Mouse (Mus musculus): ENCODE data around the gene Kcnd3.

Kcnd3 gene

GRCm38 (mm10) chr3:105660530-105660929, 208.4 kb downstream of the Kcnd3 start:
- DNase-seq (ENCODE audit: low read depth, low spot score): no peak
- no peaks in the 10 kb centered on the region for H3K27me3 ChIP-seq (ENCODE audit: control insufficient read depth, insufficient read depth, low read length, poor library complexity, severe bottlenecking)
- no peaks in the 10 kb centered on the region for H3K36me3 ChIP-seq (ENCODE audit: control insufficient read depth, insufficient read depth, low read length, poor library complexity, severe bottlenecking)

GRCm38 (mm10) chr3:105663043-105663442, 210.9 kb downstream of the Kcnd3 start:
- H3K36me3 ChIP-seq (ENCODE audit: control insufficient read depth, insufficient read depth, low read length, poor library complexity, severe bottlenecking): no peaks in the 10 kb centered on the region
- no peaks in the 10 kb centered on the region for H3K27me3 ChIP-seq (ENCODE audit: control insufficient read depth, insufficient read depth, low read length, poor library complexity, severe bottlenecking)
- no peak for DNase-seq (ENCODE audit: low read depth, low spot score)

GRCm38 (mm10) chr3:105665105-105665765, 213.1 kb downstream of the Kcnd3 start:
- DNase-seq (ENCODE audit: low read depth, low spot score): no peak
- Histone ChIP-seq H3K27me3 (ENCODE audit: control insufficient read depth, insufficient read depth, low read length, poor library complexity, severe bottlenecking) (no peaks in the 10 kb centered on the region), H3K36me3 (ENCODE audit: control insufficient read depth, insufficient read depth, low read length, poor library complexity, severe bottlenecking) (no peaks in the 10 kb centered on the region)

GRCm38 (mm10) chr3:105666996-105667523, 214.9 kb downstream of the Kcnd3 start:
- Histone ChIP-seq H3K36me3 (ENCODE audit: control insufficient read depth, insufficient read depth, low read length, poor library complexity, severe bottlenecking) (no peaks in the 10 kb centered on the region), H3K27me3 (ENCODE audit: control insufficient read depth, insufficient read depth, low read length, poor library complexity, severe bottlenecking) (no peaks in the 10 kb centered on the region)
- DNase-seq (ENCODE audit: low read depth, low spot score): no peak

- Histone ChIP-seq H3K27me3 (ENCODE audit: control insufficient read depth, insufficient read depth, low read length, poor library complexity, severe bottlenecking) (no peaks in the 10 kb centered on the region), H3K36me3 (ENCODE audit: control insufficient read depth, insufficient read depth, low read length, poor library complexity, severe bottlenecking) (no peaks in the 10 kb centered on the region)
- no peak for DNase-seq (ENCODE audit: low read depth, low spot score)
Observed at GRCm38 (mm10) chr3:105668161-105668560, 216.0 kb downstream of the Kcnd3 start.

GRCm38 (mm10) chr3:105669776-105670175, 217.6 kb downstream of the Kcnd3 start:
- Histone ChIP-seq H3K36me3 (ENCODE audit: control insufficient read depth, insufficient read depth, low read length, poor library complexity, severe bottlenecking) (no peaks in the 10 kb centered on the region), H3K27me3 (ENCODE audit: control insufficient read depth, insufficient read depth, low read length, poor library complexity, severe bottlenecking) (no peaks in the 10 kb centered on the region)
- DNase-seq (ENCODE audit: low read depth, low spot score): no peak

- H3K27me3 ChIP-seq (ENCODE audit: control insufficient read depth, insufficient read depth, low read length, poor library complexity, severe bottlenecking): no peaks in the 10 kb centered on the region
- no peak for DNase-seq (ENCODE audit: low read depth, low spot score)
- H3K36me3 ChIP-seq (ENCODE audit: control insufficient read depth, insufficient read depth, low read length, poor library complexity, severe bottlenecking): no peaks in the 10 kb centered on the region
Observed at GRCm38 (mm10) chr3:105670801-105671200, 218.7 kb downstream of the Kcnd3 start.

- H3K36me3 ChIP-seq (ENCODE audit: control insufficient read depth, insufficient read depth, low read length, poor library complexity, severe bottlenecking): peaks cover 7% of the 10 kb centered on the region
- DNase-seq (ENCODE audit: low read depth, low spot score): peak; percentile 92
- no peaks in the 10 kb centered on the region for H3K27me3 ChIP-seq (ENCODE audit: control insufficient read depth, insufficient read depth, low read length, poor library complexity, severe bottlenecking)
Observed at GRCm38 (mm10) chr3:105674595-105675218, 222.6 kb downstream of the Kcnd3 start.

- Histone ChIP-seq H3K36me3 (ENCODE audit: control insufficient read depth, insufficient read depth, low read length, poor library complexity, severe bottlenecking) (peaks cover 9% of the 10 kb centered on the region), H3K27me3 (ENCODE audit: control insufficient read depth, insufficient read depth, low read length, poor library complexity, severe bottlenecking) (no peaks in the 10 kb centered on the region)
- peak; percentile 41 for DNase-seq (ENCODE audit: low read depth, low spot score)
Observed at GRCm38 (mm10) chr3:105675932-105676331, 223.8 kb downstream of the Kcnd3 start.

- Histone ChIP-seq H3K36me3 (ENCODE audit: control insufficient read depth, insufficient read depth, low read length, poor library complexity, severe bottlenecking) (peaks cover 16% of the 10 kb centered on the region), H3K27me3 (ENCODE audit: control insufficient read depth, insufficient read depth, low read length, poor library complexity, severe bottlenecking) (no peaks in the 10 kb centered on the region)
- no peak for DNase-seq (ENCODE audit: low read depth, low spot score)
Observed at GRCm38 (mm10) chr3:105680346-105680745, 228.2 kb downstream of the Kcnd3 start.

GRCm38 (mm10) chr3:105686394-105687323, 234.5 kb downstream of the Kcnd3 start:
- DNase-seq (ENCODE audit: low read depth, low spot score): peak; percentile 27
- H3K36me3 ChIP-seq (ENCODE audit: control insufficient read depth, insufficient read depth, low read length, poor library complexity, severe bottlenecking): peaks cover 5% of the 10 kb centered on the region; the same call in 1 of the 2 replicates

GRCm38 (mm10) chr3:105687324-105688060, 235.4 kb downstream of the Kcnd3 start, which contains the start of gene Ddx20:
Ddx20 (minus strand) TSS chr3:105687574.
- Histone ChIP-seq H3K27me3 (ENCODE audit: control insufficient read depth, insufficient read depth, low read length, poor library complexity, severe bottlenecking) (no peaks in the 10 kb centered on the region), H3K36me3 (ENCODE audit: control insufficient read depth, insufficient read depth, low read length, poor library complexity, severe bottlenecking) (peaks cover 5% of the 10 kb centered on the region; the same call in 1 of the 2 replicates)
- peak; percentile 96 for DNase-seq (ENCODE audit: low read depth, low spot score)

More at GRCm38 (mm10) chr3:105686394-105687323, 234.5 kb downstream of the Kcnd3 start:
- no peaks in the 10 kb centered on the region for H3K27me3 ChIP-seq (ENCODE audit: control insufficient read depth, insufficient read depth, low read length, poor library complexity, severe bottlenecking)

- peak; percentile 28 for DNase-seq (ENCODE audit: low read depth, low spot score)
- H3K36me3 ChIP-seq (ENCODE audit: control insufficient read depth, insufficient read depth, low read length, poor library complexity, severe bottlenecking): 0 out of 2 replicates have a peak, but pooled peaks cover 1% of the 10 kb centered on the region
- H3K27me3 ChIP-seq (ENCODE audit: control insufficient read depth, insufficient read depth, low read length, poor library complexity, severe bottlenecking): no peaks in the 10 kb centered on the region
Observed at GRCm38 (mm10) chr3:105688536-105688935, 236.4 kb downstream of the Kcnd3 start.
